Mouse (Mus musculus): Measurements from ENCODE around the gene Atox1. TPM values are rescaled to one million over a fixed set of nuclear protein-coding genes. Genes with fewer than 3 reads are reported as not detected.

Gene Atox1
- polyA plus RNA-seq, 1 experiment from 2014 or later = 340 TPM

DNA sequence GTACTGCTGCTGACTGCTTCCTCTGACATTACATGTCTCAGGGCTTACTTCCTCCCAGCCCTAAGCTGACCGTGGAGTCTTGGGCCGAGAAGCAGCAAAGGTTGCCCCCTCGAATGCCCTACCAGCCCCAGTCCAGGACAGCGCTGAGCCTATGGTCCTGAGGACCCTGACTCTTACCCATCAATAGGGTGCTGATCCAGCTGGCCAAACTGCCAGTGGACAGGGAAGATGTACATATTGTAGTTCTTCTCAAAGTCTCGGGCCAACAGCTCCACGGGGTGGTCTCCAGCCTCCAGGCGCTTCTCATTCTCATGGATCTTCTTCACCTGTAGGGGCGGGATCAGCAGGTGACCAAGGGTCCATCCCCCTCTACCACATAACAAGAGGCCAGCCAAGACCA, 62.7 kb downstream of the Atox1 start:
- no peak overlapping the region for H3K4me2 ChIP-seq (replicated peaks)
- no peak overlapping the region for H3K9ac ChIP-seq
- H3K36me3 ChIP-seq (replicated peaks; ENCODE audit: control insufficient read depth, insufficient read depth) = peaks cover 5% of the 10 kb centered on the region; the same call in 1 of the 2 replicates
- no peak overlapping the region for H3K27ac ChIP-seq
- H3K9me3 ChIP-seq (ENCODE audit: control insufficient read depth, low read length) = no peaks in the 10 kb centered on the region
- no peaks in the 10 kb centered on the region for H3K4me1 ChIP-seq (replicated peaks; ENCODE audit: control insufficient read depth, insufficient read depth, low read length)
- no peak overlapping the region for H3K4me3 ChIP-seq (replicated peaks; ENCODE audit: low read length)
- ATAC-seq (ENCODE audit: low FRiP score) (no peak), DNase-seq (ENCODE audit: low spot score) (no peak)
- H3K27me3 ChIP-seq (ENCODE audit: control insufficient read depth, insufficient read depth, low read length) = no peaks in the 10 kb centered on the region
- WGBS = 92% methylated on average over 8 of the region's 8 CpGs

DNA sequence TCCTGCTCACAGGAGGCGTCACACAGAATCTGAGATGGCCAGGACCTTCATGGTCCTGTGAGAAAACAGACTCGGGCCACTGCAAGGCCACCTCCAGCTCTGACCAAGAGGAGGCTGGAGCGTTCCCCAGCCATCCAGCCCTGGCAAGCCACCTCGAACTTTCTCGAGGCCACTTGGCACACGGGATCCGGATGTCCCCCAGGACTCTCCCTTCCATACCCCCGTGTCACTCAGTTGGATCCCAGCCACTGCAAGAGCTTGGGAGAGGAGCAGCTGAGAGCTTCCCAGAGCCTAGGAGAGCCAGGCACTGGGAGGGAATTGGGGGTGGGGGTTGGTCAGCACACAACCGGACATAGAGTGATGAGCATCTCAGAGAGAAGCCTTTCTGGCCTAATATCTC, 63.6 kb downstream of the Atox1 start:
- no peak overlapping the region for H3K4me2 ChIP-seq (replicated peaks)
- 89% methylated on average over 9 of the region's 9 CpGs for WGBS

DNA sequence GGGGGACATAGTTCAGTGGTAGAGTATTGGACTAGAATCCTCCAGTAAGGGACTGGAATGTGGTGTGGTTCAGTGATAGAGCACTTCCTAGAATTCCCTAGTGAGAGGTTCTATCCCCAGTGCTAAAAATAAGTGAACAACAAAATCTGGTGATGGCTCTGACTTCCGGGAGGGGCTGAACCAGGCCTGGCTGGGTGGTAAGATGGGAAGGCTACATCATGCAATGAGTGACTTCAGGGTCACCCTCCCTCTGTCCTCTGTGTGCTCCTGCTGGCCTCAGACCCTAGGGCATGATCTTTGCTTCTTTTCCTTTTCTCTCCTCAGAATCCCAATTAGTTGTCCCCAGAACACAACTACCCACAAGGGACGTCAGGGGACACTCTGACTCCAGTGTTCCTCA, 64.0 kb downstream of the Atox1 start:
- Histone ChIP-seq H3K36me3 (replicated peaks; ENCODE audit: control insufficient read depth, insufficient read depth) (peaks cover 5% of the 10 kb centered on the region; the same call in 1 of the 2 replicates), H3K9ac (no peak overlapping the region), H3K4me3 (replicated peaks; ENCODE audit: low read length) (no peak overlapping the region), H3K4me2 (replicated peaks) (no peak overlapping the region), H3K4me1 (replicated peaks; ENCODE audit: control insufficient read depth, insufficient read depth, low read length) (no peaks in the 10 kb centered on the region), H3K27me3 (ENCODE audit: control insufficient read depth, insufficient read depth, low read length) (no peaks in the 10 kb centered on the region), H3K9me3 (ENCODE audit: control insufficient read depth, low read length) (no peaks in the 10 kb centered on the region), H3K27ac (no peak overlapping the region)
- WGBS = 78% methylated on average over 2 of the region's 2 CpGs
- DNase-seq (ENCODE audit: low spot score) (no peak), ATAC-seq (ENCODE audit: low FRiP score) (no peak)

More for the DNA sequence above, 63.6 kb downstream of the Atox1 start:
- no peak overlapping the region for H3K9ac ChIP-seq
- H3K9me3 ChIP-seq (ENCODE audit: control insufficient read depth, low read length) = no peaks in the 10 kb centered on the region
- H3K27me3 ChIP-seq (ENCODE audit: control insufficient read depth, insufficient read depth, low read length) = no peaks in the 10 kb centered on the region
- no peak overlapping the region for H3K27ac ChIP-seq
- no peak for ATAC-seq (ENCODE audit: low FRiP score)
- H3K36me3 ChIP-seq (replicated peaks; ENCODE audit: control insufficient read depth, insufficient read depth) = peaks cover 5% of the 10 kb centered on the region; the same call in 1 of the 2 replicates
- H3K4me1 ChIP-seq (replicated peaks; ENCODE audit: control insufficient read depth, insufficient read depth, low read length) = no peaks in the 10 kb centered on the region
- no peak overlapping the region for H3K4me3 ChIP-seq (replicated peaks; ENCODE audit: low read length)
- no peak for DNase-seq (ENCODE audit: low spot score)

Small RNAs within 50 kb of the gene (microRNA-seq; reads per million reads assigned to microRNA genes)
- not detected for gene Mir7652

Other genes starting within 250 kb of the Atox1 start
- gene Fat2, start 124.7 kb downstream of the Atox1 start, polyA plus RNA-seq (2014; fragmentation: Nextera tagmentation; extraction: Ambion mirVana) = 0.23 and 0.31 TPM in 2 replicates
- gene Sparc, start 38.1 kb downstream of the Atox1 start, polyA plus RNA-seq (2014; fragmentation: Nextera tagmentation; extraction: Ambion mirVana) = 532 and 583 TPM in 2 replicates
- 99.5 and 102 TPM in 2 replicates for gene G3bp1, start 8.4 kb upstream of the Atox1 start, polyA plus RNA-seq (2014; fragmentation: Nextera tagmentation; extraction: Ambion mirVana)
- 1.7 and 2.5 TPM in 2 replicates for gene Glra1, start 147.0 kb upstream of the Atox1 start, polyA plus RNA-seq (2014; fragmentation: Nextera tagmentation; extraction: Ambion mirVana)

All from hindbrain, embryonic 14.5 days (tissue).